Mouse (Mus musculus): ENCODE measurements around the gene Fhl1. TPM values are rescaled to one million over a fixed set of nuclear protein-coding genes. Genes with fewer than 3 reads are reported as not detected.

The Fhl1 gene
- polyA plus RNA-seq, 1 experiment: 266 TPM

GRCm38 (mm10) chrX:56708592-56709370 is 22.8 kb upstream of the Fhl1 start:
- H3K27ac ChIP-seq (ENCODE audit: insufficient read depth, low read length): no peak overlapping the region
- no peak overlapping the region for H3K4me3 ChIP-seq (ENCODE audit: insufficient read depth, low read length)
- peaks cover 5% of the 10 kb centered on the region for H3K4me1 ChIP-seq (ENCODE audit: control insufficient read depth, insufficient read depth, low read length)
- no peak for TF ChIP-seq CTCF (IDR thresholded peaks at IDR 0.05; ENCODE audit: borderline replicate concordance, insufficient read depth, low read length)
- no peak for TF ChIP-seq POLR2A (IDR thresholded peaks at IDR 0.05; ENCODE audit: low read depth, low read length)

DNA sequence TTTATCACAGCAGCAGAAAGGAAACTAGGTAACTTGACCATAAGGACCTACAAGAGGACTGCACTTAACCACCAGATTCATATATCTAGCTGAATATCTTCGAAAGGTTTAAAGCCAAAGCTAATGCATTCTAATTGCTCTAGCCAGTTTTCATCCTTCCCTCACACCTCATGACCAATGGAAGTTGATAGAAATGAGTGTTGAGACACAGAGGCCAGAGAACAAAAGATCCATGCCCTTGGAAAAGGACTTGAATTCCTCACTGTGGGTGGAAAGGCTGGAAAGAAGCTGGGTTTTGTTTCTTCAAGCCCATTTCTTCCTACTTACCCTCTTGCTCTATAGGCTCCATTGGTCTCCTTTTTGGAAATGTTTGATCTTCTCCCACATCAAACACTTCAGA is 21.1 kb upstream of the Fhl1 start:
- H3K27ac ChIP-seq (ENCODE audit: insufficient read depth, low read length): no peak overlapping the region
- H3K4me1 ChIP-seq (ENCODE audit: control insufficient read depth, insufficient read depth, low read length): no peaks in the 10 kb centered on the region
- no peak overlapping the region for H3K4me3 ChIP-seq (ENCODE audit: insufficient read depth, low read length)
- TF ChIP-seq CTCF (IDR thresholded peaks at IDR 0.05; ENCODE audit: borderline replicate concordance, insufficient read depth, low read length) (no peak), POLR2A (IDR thresholded peaks at IDR 0.05; ENCODE audit: low read depth, low read length) (no peak)

DNA sequence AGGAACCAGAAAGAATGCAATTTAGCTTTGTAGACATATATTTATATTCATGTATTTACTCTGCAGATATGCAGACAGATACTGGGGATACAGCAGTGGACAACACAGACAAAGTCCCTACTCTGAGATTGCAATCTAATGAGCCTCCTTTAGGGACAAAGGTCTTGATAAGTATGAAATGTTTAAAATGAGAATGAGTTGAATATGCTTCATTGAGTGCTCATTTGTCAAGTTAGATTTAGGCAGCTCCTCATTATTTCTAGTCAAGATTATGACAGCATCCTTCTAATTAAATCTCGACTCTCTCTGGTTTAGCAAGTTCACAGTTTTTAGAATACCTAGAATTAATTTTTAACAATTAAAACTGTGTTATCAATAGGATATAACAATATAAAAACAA is 18.9 kb upstream of the Fhl1 start:
- Histone ChIP-seq H3K27ac (ENCODE audit: insufficient read depth, low read length) (no peak overlapping the region), H3K4me1 (ENCODE audit: control insufficient read depth, insufficient read depth, low read length) (no peaks in the 10 kb centered on the region), H3K4me3 (ENCODE audit: insufficient read depth, low read length) (no peak overlapping the region)
- no peak for TF ChIP-seq POLR2A (IDR thresholded peaks at IDR 0.05; ENCODE audit: low read depth, low read length)
- no peak for TF ChIP-seq CTCF (IDR thresholded peaks at IDR 0.05; ENCODE audit: borderline replicate concordance, insufficient read depth, low read length)

DNA sequence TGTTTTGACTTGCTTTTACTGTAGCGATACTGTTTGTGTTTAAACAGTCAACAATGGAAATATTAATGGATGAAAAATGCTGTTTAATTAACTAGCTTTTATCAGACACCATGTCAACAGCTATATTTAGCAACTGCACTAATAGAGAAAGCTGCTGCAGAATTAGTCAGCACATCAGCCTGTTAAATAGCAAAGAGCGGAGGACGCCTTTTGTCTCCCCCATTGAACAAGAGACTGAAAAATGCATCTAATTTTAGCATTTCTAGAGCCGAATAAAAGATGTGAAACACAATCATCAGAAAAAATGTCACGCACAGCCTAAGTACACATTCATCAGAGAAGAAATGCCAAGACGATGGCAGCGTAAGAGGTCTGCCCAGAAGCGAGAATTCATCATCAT is 9.0 kb upstream of the Fhl1 start:
- Histone ChIP-seq H3K27ac (ENCODE audit: insufficient read depth, low read length) (peak overlapping the region; percentile 84; the same call in 1 of the 2 replicates), H3K4me1 (ENCODE audit: control insufficient read depth, insufficient read depth, low read length) (no peaks in the 10 kb centered on the region; the same call in 1 of the 2 replicates), H3K4me3 (ENCODE audit: insufficient read depth, low read length) (no peak overlapping the region)
- TF ChIP-seq POLR2A (IDR thresholded peaks at IDR 0.05; ENCODE audit: low read depth, low read length) (no peak), CTCF (IDR thresholded peaks at IDR 0.05; ENCODE audit: borderline replicate concordance, insufficient read depth, low read length) (no peak)

DNA sequence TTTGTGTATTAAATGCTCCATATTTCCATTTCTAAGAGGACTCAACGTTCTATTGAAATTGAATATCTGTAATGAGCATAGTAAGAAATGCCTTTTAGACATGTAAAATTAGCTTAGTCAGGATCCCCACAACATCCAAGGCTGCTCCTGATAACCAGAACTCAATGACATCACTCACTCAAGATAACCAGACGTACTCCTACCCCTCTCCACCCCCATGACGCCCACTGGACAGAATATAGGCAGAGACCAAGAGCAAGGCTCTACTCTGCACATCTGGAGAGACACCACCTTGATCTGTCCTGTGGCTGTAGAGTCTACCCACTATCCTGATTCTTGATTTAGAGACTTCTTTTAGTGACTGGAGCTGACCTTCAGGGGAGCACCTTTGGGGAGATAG is 3.1 kb upstream of the Fhl1 start:
- Histone ChIP-seq H3K4me1 (ENCODE audit: control insufficient read depth, insufficient read depth, low read length) (no peaks in the 10 kb centered on the region), H3K27ac (ENCODE audit: insufficient read depth, low read length) (no peak overlapping the region), H3K4me3 (ENCODE audit: insufficient read depth, low read length) (no peak overlapping the region)
- no peak for TF ChIP-seq CTCF (IDR thresholded peaks at IDR 0.05; ENCODE audit: borderline replicate concordance, insufficient read depth, low read length)
- no peak for TF ChIP-seq POLR2A (IDR thresholded peaks at IDR 0.05; ENCODE audit: low read depth, low read length)

DNA sequence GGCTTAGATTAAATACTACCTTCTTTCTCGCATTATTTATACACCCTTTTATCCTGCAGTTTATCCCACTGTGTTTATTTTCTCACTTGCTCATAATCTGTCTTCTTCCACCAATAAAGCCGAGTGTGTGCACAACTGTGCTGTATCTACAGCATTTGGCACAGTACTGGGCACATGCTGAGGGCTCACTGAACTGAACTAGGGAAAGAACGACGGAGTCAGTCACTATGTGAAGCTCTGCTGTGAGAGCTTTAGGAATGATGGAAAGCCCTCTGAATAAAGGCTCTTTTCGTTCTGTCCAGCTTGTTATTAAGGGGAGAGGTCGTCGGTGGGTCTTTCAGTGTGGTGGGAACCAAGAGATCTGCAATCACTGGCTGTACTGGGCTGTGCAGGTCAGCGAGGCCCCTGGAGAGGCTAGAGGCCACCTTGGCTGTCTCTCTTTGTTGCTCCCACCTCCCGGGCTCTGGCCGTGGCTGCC is 720 bp upstream of the Fhl1 start:
- Histone ChIP-seq H3K27ac (ENCODE audit: insufficient read depth, low read length) (peak overlapping the region; percentile 4), H3K4me1 (ENCODE audit: control insufficient read depth, insufficient read depth, low read length) (no peaks in the 10 kb centered on the region), H3K4me3 (ENCODE audit: insufficient read depth, low read length) (peak overlapping the region; percentile 26)
- TF ChIP-seq POLR2A (IDR thresholded peaks at IDR 0.05; ENCODE audit: low read depth, low read length): peak; percentile 33; the same call in 1 of the 2 replicates
- TF ChIP-seq CTCF (IDR thresholded peaks at IDR 0.05; ENCODE audit: borderline replicate concordance, insufficient read depth, low read length): no peak

- Histone ChIP-seq H3K4me1 (ENCODE audit: control insufficient read depth, insufficient read depth, low read length) (no peaks in the 10 kb centered on the region), H3K4me3 (ENCODE audit: insufficient read depth, low read length) (peak overlapping the region; percentile 64), H3K27ac (ENCODE audit: insufficient read depth, low read length) (no peak overlapping the region)
- no peak for TF ChIP-seq CTCF (IDR thresholded peaks at IDR 0.05; ENCODE audit: borderline replicate concordance, insufficient read depth, low read length)
- TF ChIP-seq POLR2A (IDR thresholded peaks at IDR 0.05; ENCODE audit: low read depth, low read length): no peak
Measured at GRCm38 (mm10) chrX:56732401-56732800, 814 bp downstream of the Fhl1 start.

DNA sequence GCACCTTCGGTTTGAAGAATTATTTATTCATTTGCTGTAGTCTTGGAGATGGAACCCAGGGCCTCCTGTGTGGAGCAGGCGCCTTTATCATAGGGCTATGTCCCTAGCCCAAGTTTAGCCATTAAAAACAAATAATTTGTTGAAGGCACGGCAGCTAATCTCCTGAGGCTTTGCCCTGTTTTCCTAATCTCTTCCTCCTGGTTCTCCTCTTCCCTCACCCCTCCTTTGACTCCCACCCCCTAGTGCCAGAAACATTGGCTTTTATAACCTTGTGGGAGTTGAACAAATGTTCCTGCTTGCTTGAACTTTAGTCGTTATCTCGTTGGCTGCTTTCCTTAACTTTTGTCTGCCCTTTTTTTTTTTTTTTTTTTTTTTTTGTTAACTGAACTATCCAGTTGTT is 2.8 kb downstream of the Fhl1 start:
- Histone ChIP-seq H3K4me1 (ENCODE audit: control insufficient read depth, insufficient read depth, low read length) (no peaks in the 10 kb centered on the region), H3K4me3 (ENCODE audit: insufficient read depth, low read length) (no peak overlapping the region), H3K27ac (ENCODE audit: insufficient read depth, low read length) (no peak overlapping the region)
- TF ChIP-seq POLR2A (IDR thresholded peaks at IDR 0.05; ENCODE audit: low read depth, low read length) (no peak), CTCF (IDR thresholded peaks at IDR 0.05; ENCODE audit: borderline replicate concordance, insufficient read depth, low read length) (no peak)

- TF ChIP-seq POLR2A (IDR thresholded peaks at IDR 0.05; ENCODE audit: low read depth, low read length) (no peak), CTCF (IDR thresholded peaks at IDR 0.05; ENCODE audit: borderline replicate concordance, insufficient read depth, low read length) (no peak)
- no peak overlapping the region for H3K4me3 ChIP-seq (ENCODE audit: insufficient read depth, low read length)
- H3K4me1 ChIP-seq (ENCODE audit: control insufficient read depth, insufficient read depth, low read length): no peaks in the 10 kb centered on the region
- no peak overlapping the region for H3K27ac ChIP-seq (ENCODE audit: insufficient read depth, low read length)
Measured at GRCm38 (mm10) chrX:56736226-56736625, 4.6 kb downstream of the Fhl1 start.

DNA sequence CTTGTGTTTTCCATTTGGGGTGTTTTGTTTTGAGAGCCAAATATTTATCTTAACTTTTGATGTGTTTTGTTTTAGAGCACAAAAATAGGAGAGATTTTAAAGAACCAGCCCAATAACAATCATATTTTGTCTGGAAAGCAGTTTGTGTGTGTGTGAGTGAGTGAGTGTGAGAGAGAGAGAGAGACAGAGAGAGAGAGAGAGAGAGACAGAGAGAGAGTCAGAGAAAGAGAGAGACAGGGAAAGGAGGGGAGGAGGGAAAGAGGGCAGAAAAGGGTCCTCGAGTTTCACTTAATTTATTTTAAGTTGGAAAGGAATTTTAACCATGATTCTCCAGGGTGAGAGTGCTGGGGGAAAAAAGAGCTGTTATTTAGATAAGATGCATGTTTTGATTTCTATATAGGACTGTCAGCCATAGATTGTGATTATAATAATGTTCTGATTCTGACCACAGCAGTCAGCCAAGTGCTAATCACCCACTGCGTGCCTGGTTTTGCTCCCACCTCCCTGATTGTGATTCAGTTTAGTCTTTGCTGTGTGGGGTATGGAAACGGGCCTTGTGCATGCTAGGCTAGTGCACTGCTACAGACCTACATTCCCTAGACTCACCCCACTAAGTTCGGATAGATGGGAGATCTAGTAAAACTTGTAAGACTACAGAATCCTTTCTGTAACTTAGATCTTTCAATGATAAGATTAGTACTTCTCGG is 6.4 kb downstream of the Fhl1 start:
- no peak for TF ChIP-seq CTCF (IDR thresholded peaks at IDR 0.05; ENCODE audit: borderline replicate concordance, insufficient read depth, low read length)
- TF ChIP-seq POLR2A (IDR thresholded peaks at IDR 0.05; ENCODE audit: low read depth, low read length): no peak
- Histone ChIP-seq H3K4me1 (ENCODE audit: control insufficient read depth, insufficient read depth, low read length) (no peaks in the 10 kb centered on the region), H3K4me3 (ENCODE audit: insufficient read depth, low read length) (no peak overlapping the region), H3K27ac (ENCODE audit: insufficient read depth, low read length) (no peak overlapping the region)

Data from embryonic fibroblast, embryonic 13.5 days (primary cell).